Mouse (Mus musculus) limb, embryonic 15.5 days (tissue): ENCODE data around the gene Tmem40. TPM values are rescaled to one million over a fixed set of nuclear protein-coding genes. Genes with fewer than 3 reads are reported as not detected.

Experiments
- ATAC-seq: fragments of 200-750 bp; cut with Nextera tagmentation; 2 replicates; pipeline ENCODE4 v1.8.0; 2017; ENCODE audit warnings: low read depth, moderate TSS enrichment; ENCODE audit not compliant: insufficient number of reproducible peaks, low FRiP score, low TSS enrichment
- H3K27ac ChIP-seq: fragments of 300-500 bp; sonication (generic); 2 replicates; pipeline ENCODE4 v1.5.1; 2015; ENCODE audit warnings: moderate library complexity, mild to moderate bottlenecking, inconsistent platforms
- H3K27me3 ChIP-seq: fragments of 300-500 bp; sonication (generic); 2 replicates; pipeline ENCODE4 v1.6.1; 2015; ENCODE audit warnings: inconsistent platforms
- H3K36me3 ChIP-seq: fragments of 300-500 bp; sonication (generic); 2 replicates; pipeline ENCODE4 v1.6.1; 2015; ENCODE audit warnings: inconsistent platforms
- H3K4me1 ChIP-seq: fragments of 300-500 bp; sonication (generic); 2 replicates; pipeline ENCODE4 v1.6.1; 2015; ENCODE audit warnings: inconsistent platforms
- H3K4me2 ChIP-seq: fragments of 300-500 bp; sonication (generic); 2 replicates; pipeline ENCODE4 v1.6.1; 2015; ENCODE audit warnings: mild to moderate bottlenecking, inconsistent platforms
- H3K4me3 ChIP-seq: fragments of 300-500 bp; sonication (generic); 2 replicates; pipeline ENCODE4 v1.5.1; 2015; ENCODE audit warnings: mild to moderate bottlenecking, inconsistent platforms
- H3K9ac ChIP-seq: fragments of 300-500 bp; sonication (generic); 2 replicates; pipeline ENCODE4 v1.6.1; 2015; ENCODE audit warnings: inconsistent platforms
- H3K9me3 ChIP-seq: fragments of 300-500 bp; sonication (generic); 2 replicates; pipeline ENCODE4 v1.6.1; 2016; ENCODE audit warnings: inconsistent platforms
- WGBS: fragments of 180-500 bp; shearing (Covaris S2); methylation state at CpG from one replicate; pipeline ENCODE4 v1.1.7; 2015; 5-methylcytosine and 5-hydroxymethylcytosine counted together
- polyA plus RNA-seq: library from polyadenylated mRNA; unstranded; fragments of >200 nt; fragmentation: Nextera tagmentation; extraction: Ambion mirVana; gene quantifications from 2 replicates; pipeline ENCODE4 v1.2.1, GENCODE M21; 2015

Tmem40 gene
- polyA plus RNA-seq, 1 experiment from 2014 or later, result 42.0 TPM

DNA sequence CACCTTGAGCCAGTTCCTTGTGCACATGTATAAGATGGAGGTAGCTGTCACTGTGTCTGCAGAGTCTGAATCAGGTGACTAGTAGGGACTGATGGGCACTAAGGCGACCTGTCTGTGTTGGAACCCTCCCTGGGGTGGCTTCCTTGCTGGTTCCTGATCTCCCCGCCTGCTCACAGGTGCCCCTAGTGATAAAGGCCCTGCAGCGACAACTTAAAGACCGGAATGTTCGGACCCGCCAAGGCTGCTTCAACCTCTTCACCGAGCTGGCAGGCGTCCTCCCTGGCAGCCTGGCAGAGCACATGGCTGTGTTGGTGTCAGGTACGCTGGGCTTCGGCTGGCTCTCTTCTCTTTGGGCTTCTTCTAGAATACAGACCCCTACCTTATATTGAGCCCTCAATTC, 28.8 kb upstream of the Tmem40 start:
- no peak overlapping the region for H3K27ac ChIP-seq
- no peak overlapping the region for H3K4me2 ChIP-seq
- H3K9ac ChIP-seq, result no peak overlapping the region
- no peak for ATAC-seq
- no peak overlapping the region for H3K4me3 ChIP-seq
- H3K36me3 ChIP-seq, result peaks cover 86% of the 10 kb centered on the region
- H3K4me1 ChIP-seq, result peaks cover 10% of the 10 kb centered on the region
- H3K27me3 ChIP-seq, result no peaks in the 10 kb centered on the region
- WGBS, result 83% methylated on average over 10 of the region's 10 CpGs
- H3K9me3 ChIP-seq, result no peaks in the 10 kb centered on the region

- Histone ChIP-seq H3K4me2 (no peak overlapping the region), H3K9ac (no peak overlapping the region), H3K36me3 (peaks cover 90% of the 10 kb centered on the region), H3K4me1 (0 out of 2 replicates have a peak, but pooled peaks cover 2% of the 10 kb centered on the region), H3K4me3 (no peak overlapping the region), H3K27me3 (no peaks in the 10 kb centered on the region), H3K27ac (no peak overlapping the region), H3K9me3 (no peaks in the 10 kb centered on the region)
- WGBS, result 90% methylated on average over 3 of the region's 3 CpGs
- ATAC-seq, result no peak
These were observed 20.6 kb upstream of the Tmem40 start for GRCm38 (mm10) chr6:115782781-115783180.

DNA sequence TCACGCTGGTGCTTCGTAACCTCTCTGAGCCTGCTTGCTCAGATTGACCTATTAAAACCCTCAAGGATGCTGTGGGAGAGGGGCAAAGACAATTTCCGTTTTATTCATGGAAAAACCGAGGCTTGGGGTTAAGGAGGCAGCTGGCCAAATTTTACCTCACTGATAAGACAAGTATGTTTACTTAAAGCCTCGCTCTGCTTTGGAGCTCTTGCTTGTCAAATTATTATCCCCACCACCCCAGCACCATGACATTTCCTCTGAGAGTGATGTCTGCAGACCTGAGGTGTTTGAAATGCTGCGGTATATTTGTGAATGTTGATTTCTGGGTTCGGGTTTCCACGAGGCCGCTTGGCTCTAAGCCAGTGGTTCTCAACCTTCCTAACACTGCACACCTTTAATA, 14.2 kb upstream of the Tmem40 start:
- H3K9me3 ChIP-seq, result no peaks in the 10 kb centered on the region
- peak overlapping the region; percentile 71 for H3K4me2 ChIP-seq
- 44% methylated on average over 9 of the region's 9 CpGs for WGBS
- H3K27ac ChIP-seq, result peak overlapping the region; percentile 91; the same call in 1 of the 2 replicates
- no peaks in the 10 kb centered on the region for H3K27me3 ChIP-seq
- H3K4me1 ChIP-seq, result peaks cover 25% of the 10 kb centered on the region
- ATAC-seq, result no peak
- H3K4me3 ChIP-seq, result peak overlapping the region; percentile 86
- H3K36me3 ChIP-seq, result peaks cover 27% of the 10 kb centered on the region
- no peak overlapping the region for H3K9ac ChIP-seq

DNA sequence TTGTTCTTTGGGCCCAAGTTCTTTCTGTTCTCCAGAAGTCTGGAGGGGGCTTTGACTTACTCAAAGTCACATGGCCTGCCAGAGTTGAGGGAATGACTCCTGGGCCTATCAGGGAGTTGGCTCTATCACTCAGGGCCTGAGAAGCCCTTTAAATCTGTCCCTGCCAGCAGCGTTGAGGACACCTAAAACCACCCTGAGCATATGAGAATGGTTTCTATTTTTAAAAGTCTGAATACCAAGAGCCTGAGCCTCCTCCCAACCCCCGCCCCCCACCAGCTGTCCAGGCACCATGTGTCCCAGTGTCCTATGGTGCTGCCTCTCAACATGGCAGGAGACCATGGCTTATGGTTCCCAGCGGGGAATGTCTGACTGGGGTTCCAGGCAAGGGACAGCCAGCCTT, 13.6 kb upstream of the Tmem40 start:
- H3K4me3 ChIP-seq, result peak overlapping the region; percentile 86
- no peaks in the 10 kb centered on the region for H3K27me3 ChIP-seq
- peak overlapping the region; percentile 71 for H3K4me2 ChIP-seq
- no peak for ATAC-seq
- H3K4me1 ChIP-seq, result peaks cover 25% of the 10 kb centered on the region
- H3K9me3 ChIP-seq, result no peaks in the 10 kb centered on the region
- peak overlapping the region; percentile 73; the same call in 1 of the 2 replicates for H3K9ac ChIP-seq
- H3K36me3 ChIP-seq, result peaks cover 22% of the 10 kb centered on the region
- peak overlapping the region; percentile 91 for H3K27ac ChIP-seq
- 37% methylated on average over 3 of the region's 3 CpGs for WGBS

GRCm38 (mm10) chr6:115774501-115774921, 12.3 kb upstream of the Tmem40 start, which contains the start of gene Cand2:
Gene Cand2 (plus strand): TSS chr6:115774538.
- H3K9ac ChIP-seq, result peak within 1 kb of the TSS; percentile 73
- H3K36me3 ChIP-seq, result peaks cover 9% of the 10 kb centered on the region; the same call in 1 of the 2 replicates
- H3K9me3 ChIP-seq, result no peaks in the 10 kb centered on the region
- H3K4me2 ChIP-seq, result peak within 1 kb of the TSS; percentile 74
- H3K27me3 ChIP-seq, result no peaks in the 10 kb centered on the region
- peak within 1 kb of the TSS; percentile 86 for H3K4me3 ChIP-seq
- 0% methylated on average over 18 of the region's 28 CpGs for WGBS
- ATAC-seq, result peak; percentile 85
- peak within 1 kb of the TSS; percentile 91 for H3K27ac ChIP-seq
- peaks cover 25% of the 10 kb centered on the region for H3K4me1 ChIP-seq

DNA sequence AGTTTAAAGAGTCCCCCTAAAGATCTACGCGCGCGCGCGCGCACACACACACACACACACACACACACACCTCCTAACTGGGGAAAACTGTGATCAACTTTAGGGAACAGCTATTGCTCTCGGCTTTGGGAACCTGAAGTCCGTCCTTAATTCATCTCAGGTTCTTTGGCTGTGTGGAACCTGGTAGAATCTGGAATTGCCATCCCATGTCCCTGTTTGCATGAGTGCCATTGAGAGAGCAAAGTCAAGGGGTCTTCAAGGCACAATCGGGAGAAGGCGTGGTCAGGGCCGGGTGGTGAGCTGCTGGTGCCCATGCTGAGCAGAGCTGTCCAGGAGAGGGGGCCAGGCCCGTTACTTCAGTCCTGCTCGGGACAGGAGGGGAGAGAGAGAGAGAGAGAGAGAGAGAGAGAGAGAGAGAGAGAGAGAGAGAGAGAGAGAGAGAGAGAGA, 11.8 kb upstream of the Tmem40 start:
- no peaks in the 10 kb centered on the region for H3K9me3 ChIP-seq
- peak overlapping the region; percentile 33 for H3K9ac ChIP-seq
- H3K4me2 ChIP-seq, result peak overlapping the region; percentile 74
- ATAC-seq, result peak; percentile 40; the same call in 1 of the 2 replicates
- H3K27me3 ChIP-seq, result no peaks in the 10 kb centered on the region
- peaks cover 25% of the 10 kb centered on the region for H3K4me1 ChIP-seq
- 0 out of 2 replicates have a peak, but pooled peaks cover 8% of the 10 kb centered on the region for H3K36me3 ChIP-seq
- 2% methylated on average over 14 of the region's 14 CpGs for WGBS
- H3K27ac ChIP-seq, result peak overlapping the region; percentile 78
- peak overlapping the region; percentile 86 for H3K4me3 ChIP-seq

DNA sequence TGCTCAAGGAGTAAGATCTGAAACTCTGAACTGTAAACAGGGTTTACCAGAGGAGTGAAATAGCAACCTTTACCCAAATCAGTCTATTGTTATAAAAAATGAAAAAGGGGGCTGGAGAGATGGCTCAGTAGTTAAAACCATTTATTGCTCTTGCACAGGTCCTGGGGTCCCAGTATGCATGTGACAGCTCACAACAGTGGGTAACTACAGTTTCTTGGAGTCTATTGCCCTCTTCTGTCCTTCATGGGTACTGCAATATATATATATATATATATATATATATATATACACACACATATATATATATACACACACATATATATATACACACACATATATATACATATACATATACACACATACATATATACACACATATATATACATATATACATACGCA, 10.4 kb upstream of the Tmem40 start:
- Histone ChIP-seq H3K36me3 (no peaks in the 10 kb centered on the region), H3K4me3 (no peak overlapping the region), H3K27me3 (no peaks in the 10 kb centered on the region), H3K9ac (no peak overlapping the region), H3K4me1 (peaks cover 26% of the 10 kb centered on the region), H3K9me3 (no peaks in the 10 kb centered on the region), H3K27ac (no peak overlapping the region), H3K4me2 (no peak overlapping the region)
- 86% methylated on average over 1 of the region's 1 CpGs for WGBS
- ATAC-seq, result no peak

DNA sequence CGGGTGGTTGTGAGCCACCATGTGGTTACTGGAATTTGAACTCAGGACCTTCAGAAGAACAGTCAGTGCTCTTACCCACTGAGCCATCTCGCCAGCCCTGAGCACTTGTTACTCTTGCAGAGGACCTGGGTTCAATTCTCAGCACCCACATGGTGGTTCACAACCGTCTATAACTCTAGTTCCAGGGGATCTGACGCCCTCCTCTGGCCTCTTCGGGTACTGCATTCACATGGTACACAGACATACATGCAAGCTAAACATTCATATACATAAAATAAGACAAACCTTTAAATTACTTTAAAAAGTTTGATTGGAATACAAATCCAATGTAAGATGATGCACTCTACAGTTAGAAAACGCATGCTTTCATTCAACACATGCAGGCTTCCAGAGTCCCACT, 10.0 kb upstream of the Tmem40 start:
- no peak overlapping the region for H3K9ac ChIP-seq
- 84% methylated on average over 6 of the region's 6 CpGs for WGBS
- H3K9me3 ChIP-seq, result no peaks in the 10 kb centered on the region
- H3K27me3 ChIP-seq, result no peaks in the 10 kb centered on the region
- H3K4me1 ChIP-seq, result peaks cover 26% of the 10 kb centered on the region
- ATAC-seq, result no peak
- no peaks in the 10 kb centered on the region for H3K36me3 ChIP-seq
- no peak overlapping the region for H3K4me3 ChIP-seq
- H3K27ac ChIP-seq, result no peak overlapping the region
- no peak overlapping the region for H3K4me2 ChIP-seq

DNA sequence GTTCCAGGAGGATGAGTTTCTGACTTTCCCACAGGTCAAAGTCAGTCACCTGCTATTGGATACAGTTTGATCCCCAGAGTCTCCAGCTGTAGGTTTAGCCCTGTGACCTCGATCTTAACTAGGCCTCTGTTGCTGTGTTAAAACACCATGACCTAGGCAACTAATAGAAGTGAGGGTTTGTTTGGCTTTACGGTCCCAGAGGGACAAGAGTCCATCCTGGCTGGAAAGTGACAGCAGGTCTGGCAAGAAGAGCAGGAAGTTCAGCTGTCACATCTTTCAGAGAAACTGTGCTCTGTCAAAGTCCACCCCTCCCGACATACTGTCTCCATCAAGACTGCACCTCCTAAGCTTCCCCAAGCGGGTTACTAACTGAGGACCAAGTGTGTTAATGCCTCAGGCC, 8.6 kb upstream of the Tmem40 start:
- Histone ChIP-seq H3K27me3 (no peaks in the 10 kb centered on the region), H3K36me3 (no peaks in the 10 kb centered on the region), H3K4me1 (peaks cover 15% of the 10 kb centered on the region), H3K4me2 (no peak overlapping the region), H3K27ac (no peak overlapping the region), H3K4me3 (no peak overlapping the region), H3K9me3 (no peaks in the 10 kb centered on the region), H3K9ac (no peak overlapping the region)
- ATAC-seq, result no peak
- 63% methylated on average over 4 of the region's 4 CpGs for WGBS

GRCm38 (mm10) chr6:115770059-115770670, 8.0 kb upstream of the Tmem40 start:
- 81% methylated on average over 20 of the region's 20 CpGs for WGBS
- H3K4me3 ChIP-seq, result no peak overlapping the region
- H3K27me3 ChIP-seq, result no peaks in the 10 kb centered on the region
- no peak overlapping the region for H3K4me2 ChIP-seq
- no peak overlapping the region for H3K9ac ChIP-seq
- no peaks in the 10 kb centered on the region for H3K36me3 ChIP-seq
- H3K9me3 ChIP-seq, result no peaks in the 10 kb centered on the region
- H3K4me1 ChIP-seq, result peaks cover 8% of the 10 kb centered on the region; the same call in 1 of the 2 replicates
- no peak overlapping the region for H3K27ac ChIP-seq
- ATAC-seq, result no peak

DNA sequence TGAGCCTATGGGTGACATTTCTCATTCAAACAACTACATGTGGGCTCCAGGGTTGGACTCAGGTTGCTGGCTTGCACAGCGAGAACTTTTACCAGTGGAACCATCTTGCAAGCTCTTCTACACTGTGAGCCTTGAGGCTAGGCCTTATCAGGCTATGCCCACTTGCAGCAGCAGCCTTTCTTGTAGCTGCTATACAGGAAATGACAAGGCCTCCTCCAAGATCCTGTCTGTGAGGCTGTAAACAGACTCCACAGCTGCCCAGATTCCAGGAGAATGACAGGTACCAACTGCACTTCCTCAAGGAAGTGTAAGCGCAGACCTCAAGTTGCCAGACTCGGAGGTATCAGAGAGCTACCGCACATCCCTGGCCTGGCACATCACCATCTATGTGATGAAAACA, 6.0 kb upstream of the Tmem40 start:
- Histone ChIP-seq H3K27me3 (no peaks in the 10 kb centered on the region), H3K9ac (0 out of 2 replicates have a peak overlapping the region, but pooled peaks have one; percentile 1), H3K4me1 (peaks cover 16% of the 10 kb centered on the region), H3K4me2 (no peak overlapping the region), H3K36me3 (no peaks in the 10 kb centered on the region), H3K27ac (no peak overlapping the region; the same call in 1 of the 2 replicates), H3K9me3 (no peaks in the 10 kb centered on the region), H3K4me3 (no peak overlapping the region)
- ATAC-seq, result no peak
- 71% methylated on average over 4 of the region's 4 CpGs for WGBS

GRCm38 (mm10) chr6:115767357-115767756, 5.1 kb upstream of the Tmem40 start:
- H3K36me3 ChIP-seq, result no peaks in the 10 kb centered on the region
- 52% methylated on average over 9 of the region's 9 CpGs for WGBS
- peaks cover 20% of the 10 kb centered on the region for H3K4me1 ChIP-seq
- no peak overlapping the region for H3K4me2 ChIP-seq
- H3K4me3 ChIP-seq, result no peak overlapping the region
- H3K9me3 ChIP-seq, result no peaks in the 10 kb centered on the region
- no peak overlapping the region for H3K9ac ChIP-seq
- H3K27ac ChIP-seq, result no peak overlapping the region
- no peak for ATAC-seq
- H3K27me3 ChIP-seq, result no peaks in the 10 kb centered on the region
